ENCODE assay signal across 28 mouse cellular contexts in the genomic region with DNA sequence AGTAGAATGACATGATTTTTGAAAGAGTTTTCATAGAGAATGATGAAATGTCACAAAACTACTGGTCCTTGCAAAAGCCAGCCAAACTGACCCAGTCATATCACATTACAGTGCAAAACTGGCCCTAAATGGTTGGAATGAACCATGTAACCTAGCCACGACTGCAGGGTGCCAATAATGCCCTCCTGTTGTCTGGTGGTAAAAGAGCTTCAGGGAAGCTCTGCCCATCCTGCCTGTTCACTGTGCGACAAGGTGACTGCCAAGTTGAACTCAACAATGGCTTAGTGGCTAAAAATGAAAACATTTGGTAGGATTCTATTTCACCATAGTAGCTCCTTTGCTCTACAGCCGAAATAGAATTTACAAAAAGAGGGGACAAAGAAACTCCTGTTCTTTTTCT. TPM values are rescaled to one million over a fixed set of nuclear protein-coding genes. Genes with fewer than 3 reads are reported as not detected.
DNase-seq lines count a peak whose midpoint lies in the region; ATAC-seq and TF ChIP-seq lines count a peak whose summit lies in the region.
"Had no signal": no experiment of that assay in that cellular context is flagged by ENCODE, and none has a peak within 500 bp of the region (broad histone marks: within the 10 kb centered on the region; RNA-seq: fewer than 3 reads in every experiment).

No protein-coding gene starts in this region.

- no peak for TF ChIP-seq CTCF in cerebellum, adult 2 months (IDR thresholded peaks at IDR 0.05; ENCODE audit: borderline replicate concordance, insufficient read depth, low read depth, low read length)

- ATAC-seq in forebrain, embryonic 12.5 days (ENCODE audit: low FRiP score) = no peak
- ATAC-seq in frontal cortex, adult (ENCODE audit: low TSS enrichment) = no peak
- ATAC-seq in liver, embryonic 12.5 days = no peak
- ATAC-seq in hindbrain, embryonic 16.5 days = no peak
- ATAC-seq: CD4-positive, CD25-positive, alpha-beta regulatory T cell, adult 4 months; forebrain, embryonic 16.5 days; hindbrain, postnatal 0 days; inflammation-experienced regulatory T-cells, adult 6 months; intestine, embryonic 16.5 days had no signal

- TF ChIP-seq POLR2A in cerebellum, adult 2 months (IDR thresholded peaks at IDR 0.05; ENCODE audit: borderline replicate concordance, insufficient read depth, low read length) = no peak

- H3K4me1 ChIP-seq in cerebellum, adult 2 months (ENCODE audit: control insufficient read depth, insufficient read depth, low read length) = peaks cover 3% of the 10 kb centered on the region; the same call in 1 of the 2 replicates
- H3K4me1 ChIP-seq in forebrain, embryonic 12.5 days = peaks cover 10% of the 10 kb centered on the region
- H3K4me1 ChIP-seq in liver, embryonic 12.5 days = no peaks in the 10 kb centered on the region
- H3K4me1 ChIP-seq in hindbrain, embryonic 16.5 days (ENCODE audit: control insufficient read depth, insufficient read depth, low read depth, low read length) = peaks cover 4% of the 10 kb centered on the region; the same call in 1 of the 2 replicates
- H3K4me1 ChIP-seq: embryonic facial prominence, embryonic 12.5 days; embryonic facial prominence, embryonic 15.5 days; heart, embryonic 12.5 days; heart, embryonic 15.5 days had no signal

- no peaks in the 10 kb centered on the region for H3K36me3 ChIP-seq in forebrain, embryonic 12.5 days (replicated peaks)
- H3K36me3 ChIP-seq in liver, embryonic 12.5 days = no peaks in the 10 kb centered on the region
- no peaks in the 10 kb centered on the region for H3K36me3 ChIP-seq in hindbrain, embryonic 16.5 days (ENCODE audit: control insufficient read depth, insufficient read depth, low read length)
- H3K36me3 ChIP-seq: embryonic facial prominence, embryonic 12.5 days; embryonic facial prominence, embryonic 15.5 days; heart, embryonic 12.5 days; heart, embryonic 15.5 days; hindbrain, embryonic 10.5 days; hindbrain, embryonic 13.5 days had no signal

- no peaks in the 10 kb centered on the region for H3K27me3 ChIP-seq in cerebellum, adult 2 months (ENCODE audit: control insufficient read depth, insufficient read depth, low read length)
- H3K27me3 ChIP-seq in forebrain, embryonic 12.5 days = no peaks in the 10 kb centered on the region
- no peaks in the 10 kb centered on the region for H3K27me3 ChIP-seq in liver, embryonic 12.5 days (replicated peaks)
- H3K27me3 ChIP-seq in hindbrain, embryonic 16.5 days (replicated peaks; ENCODE audit: control insufficient read depth, insufficient read depth, low read length) = no peaks in the 10 kb centered on the region
- H3K27me3 ChIP-seq: embryonic facial prominence, embryonic 12.5 days; embryonic facial prominence, embryonic 15.5 days; heart, embryonic 12.5 days; heart, embryonic 15.5 days; hindbrain, embryonic 13.5 days had no signal

- 18% methylated on average over 3 of the region's 3 CpGs for WGBS in cerebellum, adult 2 months
- 79% methylated on average over 3 of the region's 3 CpGs for WGBS in forebrain, embryonic 12.5 days
- 69% methylated on average over 3 of the region's 3 CpGs for WGBS in liver, embryonic 12.5 days (ENCODE audit: insufficient replicate concordance)
- WGBS in hindbrain, embryonic 16.5 days = 71% methylated on average over 3 of the region's 3 CpGs

- peak; percentile 79 for DNase-seq in brain, adult 2 months (ENCODE audit: low read depth, low spot score)
- peak; percentile 18 for DNase-seq in cerebellum, adult 11 months
- peak; percentile 40 to 69 for DNase-seq in cerebellum, adult 2 months
- peak; percentile 60 for DNase-seq in cerebellum, adult 9-11 months
- DNase-seq: adrenal gland, adult 2 months; adrenal gland, postnatal 14 days; gastrocnemius, adult 2 months; gastrocnemius, postnatal 14 days; heart, adult 11 months; heart, postnatal 10 days; heart, postnatal 36 days; kidney, adult 2 months had no signal

- H3K4me2 ChIP-seq in forebrain, embryonic 12.5 days = no peak overlapping the region
- H3K4me2 ChIP-seq in liver, embryonic 12.5 days = no peak overlapping the region
- no peak overlapping the region for H3K4me2 ChIP-seq in hindbrain, embryonic 16.5 days (ENCODE audit: low read length)
- H3K4me2 ChIP-seq: embryonic facial prominence, embryonic 12.5 days; embryonic facial prominence, embryonic 15.5 days; heart, embryonic 12.5 days; heart, embryonic 15.5 days; hindbrain, embryonic 13.5 days had no signal

- no peaks in the 10 kb centered on the region for H3K9me3 ChIP-seq in forebrain, embryonic 12.5 days
- no peaks in the 10 kb centered on the region for H3K9me3 ChIP-seq in liver, embryonic 12.5 days (replicated peaks)
- no peaks in the 10 kb centered on the region for H3K9me3 ChIP-seq in hindbrain, embryonic 16.5 days (ENCODE audit: control insufficient read depth, low read length)
- H3K9me3 ChIP-seq: embryonic facial prominence, embryonic 12.5 days; embryonic facial prominence, embryonic 15.5 days; heart, embryonic 12.5 days; heart, embryonic 15.5 days; hindbrain, embryonic 10.5 days; hindbrain, embryonic 13.5 days had no signal

- no peak overlapping the region for H3K27ac ChIP-seq in cerebellum, adult 2 months (ENCODE audit: insufficient read depth, low read length)
- no peak overlapping the region for H3K27ac ChIP-seq in forebrain, embryonic 12.5 days
- no peak overlapping the region for H3K27ac ChIP-seq in liver, embryonic 12.5 days
- no peak overlapping the region for H3K27ac ChIP-seq in hindbrain, embryonic 16.5 days (ENCODE audit: low read depth, low read length)
- H3K27ac ChIP-seq: embryonic facial prominence, embryonic 12.5 days; embryonic facial prominence, embryonic 15.5 days; gastrocnemius, adult 2 months; heart, embryonic 15.5 days; hindbrain, embryonic 10.5 days; hindbrain, embryonic 13.5 days; hindbrain, postnatal 0 days had no signal

- no peak overlapping the region for H3K4me3 ChIP-seq in cerebellum, adult 2 months (replicated peaks; ENCODE audit: insufficient read depth, low read depth, low read length)
- no peak overlapping the region for H3K4me3 ChIP-seq in forebrain, embryonic 12.5 days (replicated peaks)
- H3K4me3 ChIP-seq in liver, embryonic 12.5 days = no peak overlapping the region
- no peak overlapping the region for H3K4me3 ChIP-seq in hindbrain, embryonic 16.5 days (ENCODE audit: low read length)
- H3K4me3 ChIP-seq: embryonic facial prominence, embryonic 12.5 days; embryonic facial prominence, embryonic 15.5 days; gastrocnemius, adult 2 months; heart, embryonic 12.5 days; heart, embryonic 15.5 days; hindbrain, embryonic 10.5 days; hindbrain, embryonic 13.5 days had no signal

- no peak overlapping the region for H3K9ac ChIP-seq in forebrain, embryonic 12.5 days
- no peak overlapping the region for H3K9ac ChIP-seq in liver, embryonic 12.5 days
- H3K9ac ChIP-seq in hindbrain, embryonic 16.5 days (ENCODE audit: low read depth, low read length) = no peak overlapping the region
- H3K9ac ChIP-seq: embryonic facial prominence, embryonic 12.5 days; embryonic facial prominence, embryonic 15.5 days; heart, embryonic 12.5 days; heart, embryonic 15.5 days; hindbrain, embryonic 13.5 days had no signal

RNA-seq across cellular contexts. Expression of a gene that starts 41.1 kb away (rescaled TPM):
- 154 and 159 TPM in 2 replicates for polyA plus RNA-seq in cerebellum, adult 2 months (2012; rRNA removed)
- 4.4 and 4.6 TPM in 2 replicates for polyA plus RNA-seq in forebrain, embryonic 12.5 days (2016; fragmentation: Nextera tagmentation; extraction: Ambion mirVana)
- polyA plus RNA-seq in liver, embryonic 12.5 days (2016; fragmentation: Nextera tagmentation; extraction: Ambion mirVana) = 0.10 and 0.11 TPM in 2 replicates
- 99.5 and 110 TPM in 2 replicates for polyA plus RNA-seq in hindbrain, embryonic 16.5 days (2015; fragmentation: Nextera tagmentation; extraction: Ambion mirVana)
- polyA plus RNA-seq: C2C12; CD4-positive, CD25-positive, alpha-beta regulatory T cell, adult 4 months had no signal

Comparison
In these comparisons a context has a peak if more than half of its experiments do, and no peak if none do; other contexts are left out.
1. DNase-seq: peak in every context shown above with its lines; median percentile 79 in brain, adult 2 months; 60 in cerebellum, adult 9-11 months; 54 in cerebellum, adult 2 months; 18 in cerebellum, adult 11 months.
2. RNA of a gene that starts 41.1 kb away (polyA plus RNA-seq): 154 to 159 TPM in cerebellum, adult 2 months and 99.5 to 110 TPM in hindbrain, embryonic 16.5 days; 4.4 to 4.6 TPM in forebrain, embryonic 12.5 days and 0.10 to 0.11 TPM in liver, embryonic 12.5 days; every median in the first group is over 10 times any median in the second.